Mouse (Mus musculus) 3T3-L1 (cell line): ENCODE data around the gene Gria1.

Experiments used
- DNase-seq: peaks from one replicate; pipeline ENCODE4 v3.0.0-alpha.2; 2015; ENCODE audit warnings: low read depth, low spot score

The Gria1 gene

GRCm38 (mm10) chr11:57062441-57062840, 51.3 kb downstream of the Gria1 start:
- no peak for DNase-seq

GRCm38 (mm10) chr11:57070196-57070901, 59.2 kb downstream of the Gria1 start:
- DNase-seq: no peak

DNA sequence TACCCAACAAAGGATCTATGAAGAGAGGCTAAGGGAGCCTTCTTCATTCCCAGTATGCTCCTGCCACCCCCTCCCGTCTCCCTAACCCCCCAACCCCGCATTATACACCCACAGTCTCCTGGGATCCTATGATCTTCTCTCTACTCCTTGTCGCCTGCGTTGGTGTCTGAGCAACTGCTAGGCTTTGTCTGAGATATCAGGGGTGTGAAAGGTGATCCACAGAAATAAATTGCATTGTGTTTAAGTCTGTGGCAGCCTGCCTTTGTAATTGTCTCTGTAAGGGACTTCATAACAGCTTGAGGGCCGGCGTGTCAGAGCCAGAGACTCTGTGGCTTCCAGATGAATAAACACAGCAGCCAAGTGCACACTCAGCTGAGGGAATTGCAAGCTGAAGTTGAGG, 61.0 kb downstream of the Gria1 start:
- DNase-seq: no peak

GRCm38 (mm10) chr11:57079423-57079822, 68.2 kb downstream of the Gria1 start:
- peak; percentile 52 for DNase-seq

GRCm38 (mm10) chr11:57089527-57089926, 78.3 kb downstream of the Gria1 start:
- DNase-seq: no peak

- DNase-seq: peak; percentile 50
These were observed 79.5 kb downstream of the Gria1 start for GRCm38 (mm10) chr11:57090705-57091104.

- peak; percentile 95 for DNase-seq
These were observed 80.2 kb downstream of the Gria1 start for GRCm38 (mm10) chr11:57091276-57091914.

- DNase-seq: no peak
These were observed 89.3 kb downstream of the Gria1 start for GRCm38 (mm10) chr11:57100491-57100890.

DNA sequence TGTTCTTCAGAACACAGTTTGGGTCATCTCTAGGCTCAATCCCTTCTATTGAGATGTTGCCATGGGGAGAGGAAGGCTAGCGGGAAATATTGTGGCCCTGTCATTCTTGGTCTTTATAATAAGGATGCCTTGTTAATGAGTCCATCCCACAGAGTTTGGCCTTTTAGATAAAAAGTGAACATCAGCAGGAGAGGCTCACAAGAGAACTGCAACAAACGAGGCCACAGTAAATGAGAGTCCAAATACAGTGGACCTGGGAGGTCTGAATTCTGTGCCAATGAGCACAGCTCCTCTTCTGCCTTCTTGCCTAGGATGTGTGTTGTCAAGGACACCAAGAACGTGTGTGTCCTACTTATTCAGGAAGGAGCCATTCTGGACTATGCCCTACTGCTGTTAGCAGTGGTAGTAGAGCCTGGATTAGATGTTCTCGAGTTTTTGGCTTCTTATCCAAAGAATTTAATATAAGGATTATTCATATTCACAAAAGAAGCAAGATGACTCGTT, 92.6 kb downstream of the Gria1 start:
- no peak for DNase-seq

- no peak for DNase-seq
These were observed 94.5 kb downstream of the Gria1 start for GRCm38 (mm10) chr11:57105683-57106082.

- no peak for DNase-seq
These were observed 101.2 kb downstream of the Gria1 start for GRCm38 (mm10) chr11:57112386-57112785.

GRCm38 (mm10) chr11:57114410-57114809, 103.2 kb downstream of the Gria1 start:
- no peak for DNase-seq

- DNase-seq: no peak
These were observed 115.9 kb downstream of the Gria1 start for GRCm38 (mm10) chr11:57127066-57127465.

DNA sequence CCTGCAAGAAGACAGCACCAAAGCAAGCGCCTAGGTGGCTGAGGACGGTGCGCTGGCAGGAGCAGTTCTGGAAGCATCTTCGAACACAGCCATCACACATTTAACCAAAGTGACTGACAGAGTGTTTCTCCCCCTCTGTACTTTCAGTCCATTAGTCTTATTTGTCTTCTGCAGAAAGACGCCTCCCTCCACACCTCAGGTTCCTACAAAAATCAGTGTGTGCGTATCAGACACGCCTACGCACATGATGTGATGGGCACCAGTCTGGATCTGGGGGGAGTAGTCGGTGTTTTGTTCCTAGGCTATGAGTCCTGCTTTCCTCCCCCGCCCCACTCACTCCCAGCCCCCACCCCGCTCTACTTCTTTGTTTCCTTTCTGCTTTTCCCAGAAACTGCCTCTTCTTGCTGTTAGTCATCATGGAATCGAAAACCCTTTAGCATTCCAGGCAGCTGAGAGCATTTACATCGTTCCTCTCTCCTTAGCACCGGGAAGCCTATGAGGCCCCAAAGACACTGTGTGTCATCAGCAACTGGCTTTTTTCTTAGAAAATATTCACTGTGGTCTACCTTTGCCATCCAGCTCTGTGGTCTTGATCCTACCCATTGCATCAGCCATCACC, 129.1 kb downstream of the Gria1 start:
- DNase-seq: peak; percentile 85

GRCm38 (mm10) chr11:57143681-57144080, 132.5 kb downstream of the Gria1 start:
- no peak for DNase-seq

DNA sequence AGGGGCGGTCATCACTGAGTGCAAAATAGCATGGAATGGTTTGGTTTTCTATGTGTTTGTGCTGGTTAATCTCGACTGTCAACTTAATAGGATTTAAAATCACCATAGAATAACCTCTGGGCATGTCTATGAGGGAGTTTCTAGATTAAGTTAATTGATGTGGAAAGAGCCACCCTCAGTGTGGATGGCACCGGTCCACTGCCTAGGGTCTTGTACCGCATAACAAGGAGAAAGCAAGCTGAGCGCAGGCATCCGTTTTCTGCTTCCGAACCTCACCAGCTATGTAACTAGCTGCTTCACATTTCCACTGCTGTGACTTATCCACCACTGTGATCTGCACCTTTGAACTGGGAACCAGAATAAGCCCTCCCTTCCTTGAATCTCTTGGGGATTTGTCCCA, 134.0 kb downstream of the Gria1 start:
- DNase-seq: no peak

- no peak for DNase-seq
These were observed 134.5 kb downstream of the Gria1 start for GRCm38 (mm10) chr11:57145704-57146103.

- DNase-seq: peak; percentile 24
These were observed 140.5 kb downstream of the Gria1 start for GRCm38 (mm10) chr11:57151674-57152073.

DNA sequence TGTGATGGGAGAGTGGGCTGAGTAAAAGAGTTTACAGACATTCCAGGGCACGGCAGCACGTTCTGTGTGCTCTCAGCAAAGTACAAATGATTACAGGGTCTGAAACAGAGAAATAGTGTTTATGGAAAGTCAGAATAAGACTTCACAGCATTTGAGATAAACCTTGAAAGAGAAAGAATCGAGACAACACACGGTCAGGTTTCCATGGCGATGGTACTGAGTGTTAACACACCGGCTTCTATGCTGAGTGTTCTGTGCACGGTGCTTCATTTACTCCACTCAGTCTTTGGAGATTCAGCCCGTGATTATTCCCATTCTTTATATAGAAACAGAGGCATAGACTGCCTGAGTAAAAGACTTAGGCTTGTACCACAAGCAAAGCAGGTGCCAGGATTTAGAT, 143.8 kb downstream of the Gria1 start:
- no peak for DNase-seq

DNA sequence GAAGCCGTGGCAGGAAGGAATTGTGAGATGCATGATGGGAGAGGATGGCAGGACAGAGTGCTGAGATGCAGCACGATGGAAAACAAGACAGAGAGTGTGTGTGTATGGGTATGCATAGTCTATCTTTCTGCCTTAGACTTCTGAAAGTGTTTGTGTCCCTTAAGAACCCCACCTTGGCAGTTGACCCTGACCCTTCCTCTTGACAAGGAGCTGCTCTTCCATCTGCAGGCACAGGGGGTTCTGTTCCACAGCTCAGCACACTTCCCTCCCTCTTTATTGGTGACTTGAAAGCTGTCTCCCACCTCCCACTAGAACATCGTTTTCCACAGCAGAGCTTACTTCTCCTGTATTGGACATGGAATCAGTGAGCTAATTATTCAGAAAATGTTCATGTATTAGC, 148.2 kb downstream of the Gria1 start:
- DNase-seq: no peak

DNA sequence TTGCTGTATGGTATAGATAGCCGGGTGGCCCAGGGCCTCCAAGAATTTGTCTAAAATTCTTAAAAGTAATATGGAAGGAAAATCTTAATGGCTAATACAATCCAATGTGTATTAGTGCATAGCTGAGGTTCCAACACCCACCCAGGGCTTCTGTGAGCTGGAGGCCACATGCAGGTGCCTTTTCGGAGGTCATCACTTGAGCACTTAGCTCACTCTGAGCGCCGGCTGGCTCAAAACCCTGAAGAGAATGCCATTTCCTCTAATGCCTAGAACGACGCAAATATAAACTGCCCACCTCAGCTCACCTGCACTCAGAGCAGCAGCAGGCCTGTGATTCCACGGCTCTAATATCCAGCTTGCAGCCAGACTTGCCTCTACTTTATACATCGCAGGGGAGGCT, 148.9 kb downstream of the Gria1 start:
- no peak for DNase-seq

GRCm38 (mm10) chr11:57162931-57163330, 151.7 kb downstream of the Gria1 start:
- peak; percentile 66 for DNase-seq

DNA sequence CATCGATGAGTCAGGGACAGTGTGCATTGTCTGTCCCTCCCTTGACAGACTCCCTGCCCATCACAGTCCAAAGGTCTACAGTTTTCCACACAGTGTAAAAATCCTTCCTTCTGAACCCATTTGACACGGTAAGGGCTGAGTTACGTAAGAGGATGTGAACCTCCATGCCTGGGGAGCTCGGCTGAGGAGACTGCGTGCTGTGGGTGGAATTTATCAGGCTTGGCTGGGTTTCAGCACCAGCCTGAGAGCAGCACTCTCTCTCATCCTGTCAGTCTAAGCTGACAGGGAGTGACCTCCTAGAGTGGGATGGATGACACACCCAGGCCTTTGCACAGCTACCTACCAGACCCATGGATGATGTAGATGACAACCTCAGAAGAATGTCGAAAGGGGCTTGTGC, 158.9 kb downstream of the Gria1 start:
- peak; percentile 81 for DNase-seq
